ENCODE assay signal across 21 mouse cellular contexts in genomic region chr3:148912944-148913684, GRCm38 (mm10).
DNase-seq lines count a peak whose midpoint lies in the region; ATAC-seq and TF ChIP-seq lines count a peak whose summit lies in the region.
"Had no signal": no experiment of that assay in that cellular context is flagged by ENCODE, and none has a peak within 500 bp of the region (broad histone marks: within the 10 kb centered on the region; RNA-seq: fewer than 3 reads in every experiment).

No protein-coding gene starts in this region.

- TF ChIP-seq CTCF in liver, postnatal 0 days (IDR thresholded peaks at IDR 0.05; ENCODE audit: low read depth) = no peak

- 82% methylated on average over 14 of the region's 14 CpGs for WGBS in liver, embryonic 11.5 days
- 78% methylated on average over 14 of the region's 14 CpGs for WGBS in liver, postnatal 0 days (ENCODE audit: insufficient replicate concordance)
- WGBS in forebrain, embryonic 13.5 days = 28% methylated on average over 14 of the region's 14 CpGs
- WGBS in neural tube, embryonic 14.5 days = 36% methylated on average over 14 of the region's 14 CpGs

- no peak for TF ChIP-seq EP300 in liver, postnatal 0 days (IDR thresholded peaks at IDR 0.05; ENCODE audit: low read depth)

- H3K9ac ChIP-seq in liver, embryonic 11.5 days (ENCODE audit: low read depth, low read length) = no peak overlapping the region
- H3K9ac ChIP-seq in liver, postnatal 0 days (replicated peaks) = no peak overlapping the region
- H3K9ac ChIP-seq in forebrain, embryonic 13.5 days = no peak overlapping the region
- H3K9ac ChIP-seq in neural tube, embryonic 14.5 days (replicated peaks; ENCODE audit: low read depth, low read length) = no peak overlapping the region
- H3K9ac ChIP-seq: embryonic facial prominence, embryonic 13.5 days; heart, embryonic 15.5 days; stomach, embryonic 15.5 days had no signal

- peak; percentile 23 for DNase-seq in liver, embryonic 11.5 days (ENCODE audit: low spot score)
- no peak for DNase-seq in liver, postnatal 0 days
- no peak for DNase-seq in cerebellum, adult 18-20 months
- no peak for DNase-seq in spleen, postnatal 14 days (ENCODE audit: low spot score in 2 of 2)
- DNase-seq: adrenal gland, postnatal 36 days; cerebellum, adult 9-10 months; kidney, adult 9 months; kidney, postnatal 36 days; layer of hippocampus, adult 9-11 months; lung, postnatal 14 days; spleen, adult 18-20 months; thymus, adult 2 months had no signal

- H3K9me3 ChIP-seq in liver, embryonic 11.5 days (ENCODE audit: control insufficient read depth, low read length) = no peaks in the 10 kb centered on the region
- H3K9me3 ChIP-seq in liver, postnatal 0 days (ENCODE audit: low read length) = no peaks in the 10 kb centered on the region
- H3K9me3 ChIP-seq in forebrain, embryonic 13.5 days (replicated peaks) = no peaks in the 10 kb centered on the region
- no peaks in the 10 kb centered on the region for H3K9me3 ChIP-seq in neural tube, embryonic 14.5 days (ENCODE audit: control insufficient read depth, low read length)
- H3K9me3 ChIP-seq: embryonic facial prominence, embryonic 13.5 days; heart, embryonic 15.5 days; megakaryocyte, embryonic 14.5 days; stomach, embryonic 15.5 days had no signal

- H3K4me3 ChIP-seq in liver, embryonic 11.5 days (ENCODE audit: low read depth, low read length) = no peak overlapping the region
- no peak overlapping the region for H3K4me3 ChIP-seq in liver, postnatal 0 days (ENCODE audit: low read depth, low read length)
- H3K4me3 ChIP-seq in forebrain, embryonic 13.5 days = no peak overlapping the region
- no peak overlapping the region for H3K4me3 ChIP-seq in neural tube, embryonic 14.5 days (ENCODE audit: low read depth, low read length)
- H3K4me3 ChIP-seq: embryonic facial prominence, embryonic 13.5 days; heart, embryonic 15.5 days; megakaryocyte, embryonic 14.5 days; stomach, embryonic 15.5 days had no signal

- H3K36me3 ChIP-seq in liver, embryonic 11.5 days (ENCODE audit: control insufficient read depth, insufficient read depth, low read length) = no peaks in the 10 kb centered on the region
- H3K36me3 ChIP-seq in liver, postnatal 0 days (replicated peaks; ENCODE audit: insufficient read depth, low read length) = no peaks in the 10 kb centered on the region
- H3K36me3 ChIP-seq in forebrain, embryonic 13.5 days (ENCODE audit: poor library complexity, severe bottlenecking) = no peaks in the 10 kb centered on the region
- H3K36me3 ChIP-seq in neural tube, embryonic 14.5 days (ENCODE audit: control insufficient read depth, insufficient read depth, low read length) = no peaks in the 10 kb centered on the region
- H3K36me3 ChIP-seq: embryonic facial prominence, embryonic 13.5 days; heart, embryonic 15.5 days; stomach, embryonic 15.5 days had no signal

- no peak for ATAC-seq in liver, embryonic 11.5 days (replicated peaks; ENCODE audit: low FRiP score)
- ATAC-seq in liver, postnatal 0 days = no peak
- ATAC-seq in forebrain, embryonic 13.5 days = peak; percentile 72
- ATAC-seq in megakaryocyte-erythroid progenitor cell, adult 5-6 weeks (replicated peaks; ENCODE audit: low FRiP score, low TSS enrichment, poor library complexity, severe bottlenecking) = 0 out of 2 replicates have a peak, but pooled peaks have one; percentile 3
- ATAC-seq in neural tube, embryonic 14.5 days (ENCODE audit: low read depth) = peak; percentile 54; the same call in 1 of the 2 replicates
- no peak for ATAC-seq in activated CD4-positive, CD25-positive, alpha-beta regulatory T cell, adult 4 months
- ATAC-seq: Patski had no signal

- no peaks in the 10 kb centered on the region for H3K27me3 ChIP-seq in liver, embryonic 11.5 days (replicated peaks; ENCODE audit: control insufficient read depth, insufficient read depth, low read length)
- no peaks in the 10 kb centered on the region for H3K27me3 ChIP-seq in liver, postnatal 0 days (ENCODE audit: insufficient read depth, low read length)
- H3K27me3 ChIP-seq in forebrain, embryonic 13.5 days = no peaks in the 10 kb centered on the region
- no peaks in the 10 kb centered on the region for H3K27me3 ChIP-seq in neural tube, embryonic 14.5 days (ENCODE audit: control insufficient read depth, insufficient read depth, low read length)
- H3K27me3 ChIP-seq: embryonic facial prominence, embryonic 13.5 days; heart, embryonic 15.5 days; megakaryocyte, embryonic 14.5 days; Patski; stomach, embryonic 15.5 days had no signal

- H3K4me2 ChIP-seq in liver, embryonic 11.5 days = no peak overlapping the region
- no peak overlapping the region for H3K4me2 ChIP-seq in liver, postnatal 0 days (ENCODE audit: low read depth, low read length)
- H3K4me2 ChIP-seq in forebrain, embryonic 13.5 days = peak overlapping the region; percentile 30
- no peak overlapping the region for H3K4me2 ChIP-seq in neural tube, embryonic 14.5 days (ENCODE audit: low read depth, low read length)
- H3K4me2 ChIP-seq: embryonic facial prominence, embryonic 13.5 days; heart, embryonic 15.5 days; stomach, embryonic 15.5 days had no signal

- 0 out of 2 replicates have a peak, but pooled peaks cover under 1% of the 10 kb centered on the region for H3K4me1 ChIP-seq in liver, embryonic 11.5 days (replicated peaks; ENCODE audit: control insufficient read depth, insufficient read depth, low read length)
- H3K4me1 ChIP-seq in liver, postnatal 0 days (ENCODE audit: insufficient read depth) = no peaks in the 10 kb centered on the region; the same call in 1 of the 2 replicates
- peaks cover 46% of the 10 kb centered on the region for H3K4me1 ChIP-seq in forebrain, embryonic 13.5 days
- peaks cover 11% of the 10 kb centered on the region; the same call in 1 of the 2 replicates for H3K4me1 ChIP-seq in neural tube, embryonic 14.5 days (ENCODE audit: control insufficient read depth, insufficient read depth, low read length)

- no peak overlapping the region for H3K27ac ChIP-seq in liver, embryonic 11.5 days (ENCODE audit: low read depth, low read length)
- H3K27ac ChIP-seq in liver, postnatal 0 days (ENCODE audit: low read depth) = no peak overlapping the region
- H3K27ac ChIP-seq in forebrain, embryonic 13.5 days = peak overlapping the region; percentile 42; the same call in 1 of the 2 replicates
- no peak overlapping the region for H3K27ac ChIP-seq in neural tube, embryonic 14.5 days (ENCODE audit: low read depth, low read length)
- H3K27ac ChIP-seq: embryonic facial prominence, embryonic 13.5 days; heart, embryonic 15.5 days; stomach, embryonic 15.5 days had no signal

Comparison
In these comparisons a context has a peak if more than half of its experiments do, and no peak if none do; other contexts are left out.
1. ATAC-seq: peak in forebrain, embryonic 13.5 days (single experiment), megakaryocyte-erythroid progenitor cell, adult 5-6 weeks (single experiment) and neural tube, embryonic 14.5 days (single experiment); none in liver, embryonic 11.5 days (single experiment), liver, postnatal 0 days (single experiment) and activated CD4-positive, CD25-positive, alpha-beta regulatory T cell, adult 4 months (single experiment).